Mouse (Mus musculus) kidney, embryonic 15.5 days (tissue): ENCODE data around the gene Fdps. TPM values are rescaled to one million over a fixed set of nuclear protein-coding genes. Genes with fewer than 3 reads are reported as not detected.

Experiments
- ATAC-seq: fragments of 200-750 bp; cut with Nextera tagmentation; replicated peaks from 2 replicates; pipeline ENCODE4 v1.8.0; 2017; ENCODE audit warnings: moderate TSS enrichment; ENCODE audit not compliant: low FRiP score
- H3K27ac ChIP-seq: fragments of 300-500 bp; sonication (generic); 2 replicates; pipeline ENCODE4 v1.5.1; 2015; ENCODE audit warnings: mild to moderate bottlenecking, inconsistent platforms
- H3K27me3 ChIP-seq: fragments of 300-500 bp; sonication (generic); 2 replicates; pipeline ENCODE4 v1.6.1; 2015; ENCODE audit warnings: inconsistent platforms
- H3K36me3 ChIP-seq: fragments of 300-500 bp; sonication (generic); 2 replicates; pipeline ENCODE4 v1.6.1; 2015; ENCODE audit warnings: inconsistent platforms
- H3K4me1 ChIP-seq: fragments of 300-500 bp; sonication (generic); 2 replicates; pipeline ENCODE4 v1.6.1; 2015; ENCODE audit warnings: inconsistent platforms
- H3K4me2 ChIP-seq: fragments of 300-500 bp; sonication (generic); 2 replicates; pipeline ENCODE4 v1.6.1; 2015; ENCODE audit warnings: moderate library complexity, mild to moderate bottlenecking, inconsistent platforms
- H3K4me3 ChIP-seq: fragments of 300-500 bp; sonication (generic); replicated peaks from 2 replicates; pipeline ENCODE4 v1.5.1; 2015; ENCODE audit warnings: mild to moderate bottlenecking, inconsistent platforms
- H3K9ac ChIP-seq: fragments of 300-500 bp; sonication (generic); 2 replicates; pipeline ENCODE4 v1.6.1; 2015; ENCODE audit warnings: mild to moderate bottlenecking, inconsistent platforms
- H3K9me3 ChIP-seq: fragments of 300-500 bp; sonication (generic); replicated peaks from 2 replicates; pipeline ENCODE4 v1.6.1; 2016; ENCODE audit warnings: inconsistent platforms
- WGBS: fragments of 180-500 bp; shearing (Covaris S2); methylation state at CpG from one replicate; pipeline ENCODE4 v1.1.7; 2015; ENCODE audit warnings: mixed read lengths; 5-methylcytosine and 5-hydroxymethylcytosine counted together
- polyA plus RNA-seq: library from polyadenylated mRNA; unstranded; fragments of >200 nt; fragmentation: Nextera tagmentation; extraction: Ambion mirVana; gene quantifications from 2 replicates; pipeline ENCODE4 v1.2.1, GENCODE M21; 2015

Gene Fdps
- polyA plus RNA-seq, 1 experiment from 2014 or later = 215 TPM

DNA sequence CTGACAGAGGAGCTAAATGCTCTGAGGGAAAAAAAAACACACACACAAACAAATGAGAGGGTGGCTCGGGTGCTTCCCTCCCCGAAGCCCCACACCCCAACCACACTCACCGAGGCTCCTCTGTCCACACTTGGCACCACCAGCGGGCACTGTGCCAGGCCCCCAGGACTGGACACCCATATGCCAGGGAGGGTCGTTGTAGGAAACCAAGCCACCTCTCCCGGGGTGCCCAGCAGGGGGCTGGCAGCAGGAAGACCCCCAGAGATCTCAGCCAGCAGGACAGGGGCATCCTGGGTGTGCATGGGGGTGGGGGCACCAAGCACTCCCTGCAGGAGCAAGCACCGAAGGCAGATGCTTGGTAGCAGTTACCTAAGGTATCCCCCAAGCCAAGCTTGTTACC is 948 bp downstream of the Fdps start, which contains the start of gene Gm43738:
TSS of gene Gm43738 (minus strand) at position 289 of the 400 bp plus-strand sequence.
- H3K4me3 ChIP-seq = peak within 1 kb of the TSS; percentile 76
- 44% methylated on average over 7 of the region's 7 CpGs for WGBS

GRCm38 (mm10) chr3:89094021-89094420 is 7.7 kb downstream of the Fdps start:
- Histone ChIP-seq H3K27me3 (peaks cover 20% of the 10 kb centered on the region), H3K4me2 (peak overlapping the region; percentile 100), H3K27ac (0 out of 2 replicates have a peak overlapping the region, but pooled peaks have one; percentile 2)

More for the DNA sequence above, 948 bp downstream of the Fdps start, which contains the start of gene Gm43738:
- Histone ChIP-seq H3K9ac (peak within 1 kb of the TSS; percentile 64), H3K4me1 (peaks cover 32% of the 10 kb centered on the region), H3K9me3 (no peaks in the 10 kb centered on the region), H3K36me3 (peaks cover 41% of the 10 kb centered on the region), H3K27ac (peak within 1 kb of the TSS; percentile 59), H3K27me3 (no peaks in the 10 kb centered on the region), H3K4me2 (peak within 1 kb of the TSS; percentile 84)
- no peak for ATAC-seq

GRCm38 (mm10) chr3:89093175-89093574 is 8.6 kb downstream of the Fdps start, which contains the start of gene Rusc1:
TSS of gene Rusc1 (minus strand) at chr3:89093311.
- peak within 1 kb of the TSS; percentile 69 for H3K4me3 ChIP-seq
- peaks cover 20% of the 10 kb centered on the region for H3K27me3 ChIP-seq
- 2% methylated on average over 18 of the region's 18 CpGs for WGBS

More at GRCm38 (mm10) chr3:89094021-89094420, 7.7 kb downstream of the Fdps start:
- no peak overlapping the region for H3K4me3 ChIP-seq
- H3K36me3 ChIP-seq = peaks cover 51% of the 10 kb centered on the region
- WGBS = 77% methylated on average over 10 of the region's 10 CpGs
- no peak overlapping the region for H3K9ac ChIP-seq
- no peak for ATAC-seq
- peaks cover 46% of the 10 kb centered on the region for H3K4me1 ChIP-seq
- H3K9me3 ChIP-seq = no peaks in the 10 kb centered on the region

DNA sequence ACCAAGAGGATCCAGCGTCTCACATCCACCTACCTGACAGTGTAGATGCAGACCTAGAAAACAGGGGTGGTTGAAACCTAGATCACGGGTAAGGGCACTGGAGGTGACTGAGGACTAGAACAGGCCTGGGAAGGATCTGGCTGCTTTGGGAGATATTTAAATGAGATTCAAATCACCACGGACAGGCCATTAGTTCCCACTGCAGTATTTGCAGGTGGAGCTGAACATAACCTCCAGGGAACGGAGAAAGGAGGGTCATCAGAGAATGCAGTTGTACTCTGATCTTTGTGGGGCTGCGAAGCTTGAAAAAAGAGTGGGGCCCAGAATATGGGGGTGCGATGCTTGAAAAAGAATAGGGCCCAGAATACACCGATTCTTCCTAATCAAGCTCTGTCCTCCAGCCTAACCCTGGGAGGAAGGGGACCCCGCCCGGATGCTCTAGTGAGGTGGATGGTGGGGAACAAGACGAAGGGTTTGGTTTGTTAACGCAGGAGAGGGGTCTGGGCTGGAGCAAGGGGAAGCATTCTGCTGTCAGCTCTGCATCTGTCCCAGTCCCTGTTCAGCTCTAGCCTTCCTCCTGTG is 9.2 kb downstream of the Fdps start:
- Histone ChIP-seq H3K4me3 (peak overlapping the region; percentile 69), H3K27me3 (peaks cover 20% of the 10 kb centered on the region), H3K36me3 (peaks cover 37% of the 10 kb centered on the region), H3K9ac (peak overlapping the region; percentile 11), H3K4me2 (peak overlapping the region; percentile 100), H3K4me1 (peaks cover 58% of the 10 kb centered on the region), H3K9me3 (no peaks in the 10 kb centered on the region), H3K27ac (no peak overlapping the region)
- ATAC-seq = no peak
- 20% methylated on average over 11 of the region's 11 CpGs for WGBS

More at GRCm38 (mm10) chr3:89093175-89093574, 8.6 kb downstream of the Fdps start, which contains the start of gene Rusc1:
- Histone ChIP-seq H3K27ac (0 out of 2 replicates have a peak within 1 kb of the TSS, but pooled peaks have one; percentile 2), H3K4me1 (peaks cover 52% of the 10 kb centered on the region), H3K9me3 (no peaks in the 10 kb centered on the region), H3K4me2 (peak within 1 kb of the TSS; percentile 100), H3K36me3 (peaks cover 42% of the 10 kb centered on the region), H3K9ac (peak within 1 kb of the TSS; percentile 11)
- ATAC-seq = no peak; the same call in 1 of the 2 replicates

DNA sequence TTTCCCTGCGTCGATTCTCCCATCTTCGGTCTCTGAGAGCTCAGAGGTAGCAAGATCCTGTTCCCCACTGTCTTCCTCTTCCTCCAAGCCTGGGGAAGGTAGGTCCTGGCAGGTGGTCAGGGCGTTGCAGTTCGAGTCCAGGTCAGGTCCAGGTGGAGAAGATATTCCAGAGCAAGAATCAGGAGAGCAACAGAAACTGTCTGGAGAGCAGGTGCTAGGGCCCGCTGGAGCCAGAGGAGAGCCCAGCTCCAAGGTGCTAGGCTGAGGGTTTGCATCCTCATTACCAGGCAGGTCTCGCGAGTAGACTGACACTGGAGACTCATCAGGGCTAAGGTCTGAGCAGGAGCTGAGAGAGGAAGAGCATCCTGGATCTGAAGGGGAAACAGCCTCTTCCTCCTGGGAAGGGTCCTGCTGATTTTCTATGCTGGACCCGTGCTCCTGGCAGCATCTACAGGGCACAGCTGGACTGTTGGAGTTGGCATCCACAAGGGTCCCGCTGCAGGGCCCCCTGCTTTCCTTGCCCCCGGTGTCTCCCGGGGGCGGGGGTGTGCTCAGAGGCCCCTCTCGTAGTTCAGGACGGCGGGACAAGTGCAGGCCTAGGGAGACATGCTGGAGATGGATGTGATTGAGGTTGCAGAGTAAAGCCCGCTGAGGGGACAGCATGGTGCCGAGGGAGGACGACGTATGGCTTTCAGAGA is 9.8 kb downstream of the Fdps start:
- H3K36me3 ChIP-seq = peaks cover 31% of the 10 kb centered on the region
- peaks cover 61% of the 10 kb centered on the region for H3K4me1 ChIP-seq
- no peak overlapping the region for H3K27ac ChIP-seq
- H3K9me3 ChIP-seq = no peaks in the 10 kb centered on the region
- peaks cover 20% of the 10 kb centered on the region for H3K27me3 ChIP-seq
- ATAC-seq = no peak
- H3K4me3 ChIP-seq = peak overlapping the region; percentile 69
- peak overlapping the region; percentile 100 for H3K4me2 ChIP-seq
- 8% methylated on average over 20 of the region's 20 CpGs for WGBS
- H3K9ac ChIP-seq = peak overlapping the region; percentile 68; the same call in 1 of the 2 replicates

DNA sequence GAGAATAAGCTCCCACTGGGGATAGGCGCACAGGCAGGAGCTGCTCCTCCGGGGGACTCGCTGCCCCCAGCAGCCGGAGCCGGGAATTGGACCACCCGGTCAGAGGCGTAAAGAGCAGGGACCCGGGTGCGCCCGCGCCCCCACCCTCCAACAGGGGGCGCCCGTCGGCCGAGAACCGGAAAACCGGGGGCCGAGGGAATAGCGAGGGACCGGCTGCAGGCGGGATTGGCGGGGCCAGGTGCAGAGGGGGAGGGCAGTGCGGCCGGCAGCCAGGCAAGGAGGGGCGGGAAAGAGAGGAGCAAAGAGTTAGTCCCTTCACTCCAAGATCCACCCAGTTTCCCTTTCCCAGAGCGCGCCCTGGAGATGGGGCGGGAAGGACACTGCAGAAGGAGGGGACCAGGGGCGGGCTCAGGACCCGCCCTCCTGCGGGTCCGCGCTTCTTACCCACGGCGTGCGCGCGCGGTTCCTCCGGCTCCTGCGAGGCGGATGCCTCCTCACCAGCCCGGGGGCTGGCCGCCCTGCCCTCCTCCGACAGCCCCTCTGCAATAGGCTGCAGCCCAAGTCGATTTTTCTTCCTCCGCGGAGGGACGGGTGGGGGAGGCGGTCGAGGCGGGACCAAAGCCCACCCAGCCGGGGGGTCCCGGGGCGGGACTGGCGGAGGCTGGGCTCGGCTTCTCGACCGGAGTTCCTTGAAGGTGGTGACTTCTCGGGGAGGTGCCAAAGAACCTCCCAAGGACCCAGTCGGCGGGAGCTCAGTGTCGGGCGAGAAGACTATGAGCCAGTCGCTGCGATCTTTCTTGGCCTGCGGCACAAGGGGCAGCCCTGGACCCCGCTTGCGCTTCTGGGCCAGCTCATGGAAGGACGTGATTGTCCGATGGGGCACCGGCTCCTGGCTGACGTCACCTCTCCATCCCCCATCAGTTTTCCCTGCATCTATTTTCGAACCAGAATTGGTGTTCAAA is 10.8 kb downstream of the Fdps start:
- peak overlapping the region; percentile 68 for H3K9ac ChIP-seq
- H3K36me3 ChIP-seq = peaks cover 27% of the 10 kb centered on the region
- H3K9me3 ChIP-seq = no peaks in the 10 kb centered on the region
- peaks cover 20% of the 10 kb centered on the region for H3K27me3 ChIP-seq
- H3K4me1 ChIP-seq = peaks cover 61% of the 10 kb centered on the region
- WGBS = under 1% methylated on average over 70 of the region's 74 CpGs
- peak overlapping the region; percentile 69 for H3K4me3 ChIP-seq
- H3K4me2 ChIP-seq = peak overlapping the region; percentile 100
- ATAC-seq = peak; percentile 73
- peak overlapping the region; percentile 90 for H3K27ac ChIP-seq

DNA sequence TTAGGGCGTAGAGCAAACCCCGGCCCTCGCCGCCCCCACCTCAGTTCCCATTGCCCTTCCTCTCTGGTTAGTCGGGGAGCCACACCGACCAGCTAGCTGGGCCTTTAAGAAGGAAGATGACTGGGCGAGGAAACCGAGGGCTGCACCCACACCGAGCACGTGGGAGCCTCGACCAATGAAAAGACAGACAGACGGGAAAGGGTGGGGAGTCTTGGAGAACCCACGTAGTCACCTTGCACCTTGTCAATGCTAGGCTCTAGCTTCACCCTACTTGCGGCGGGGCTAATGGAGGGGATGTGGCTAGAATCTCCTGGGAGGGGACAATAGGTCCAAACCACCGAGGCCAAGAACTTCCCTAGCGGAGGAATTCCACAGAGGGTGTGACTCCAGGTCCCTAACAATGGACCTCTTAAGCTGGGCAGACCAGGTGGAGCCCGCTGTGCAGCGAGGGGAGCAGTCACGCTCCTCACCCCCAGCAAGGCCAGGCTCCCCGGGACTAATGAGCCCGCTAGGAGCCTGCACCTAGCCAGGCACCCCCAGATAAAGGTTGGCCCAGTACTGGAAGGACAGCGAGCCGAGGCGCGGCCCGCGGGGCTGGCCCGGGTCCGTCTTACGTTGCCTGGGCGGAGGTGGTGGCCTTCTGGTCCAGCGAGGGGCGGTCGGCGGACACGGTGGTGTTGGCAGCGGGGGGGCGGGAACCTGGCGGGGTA is 11.7 kb downstream of the Fdps start:
- H3K9ac ChIP-seq = peak overlapping the region; percentile 68
- H3K4me1 ChIP-seq = peaks cover 61% of the 10 kb centered on the region

DNA sequence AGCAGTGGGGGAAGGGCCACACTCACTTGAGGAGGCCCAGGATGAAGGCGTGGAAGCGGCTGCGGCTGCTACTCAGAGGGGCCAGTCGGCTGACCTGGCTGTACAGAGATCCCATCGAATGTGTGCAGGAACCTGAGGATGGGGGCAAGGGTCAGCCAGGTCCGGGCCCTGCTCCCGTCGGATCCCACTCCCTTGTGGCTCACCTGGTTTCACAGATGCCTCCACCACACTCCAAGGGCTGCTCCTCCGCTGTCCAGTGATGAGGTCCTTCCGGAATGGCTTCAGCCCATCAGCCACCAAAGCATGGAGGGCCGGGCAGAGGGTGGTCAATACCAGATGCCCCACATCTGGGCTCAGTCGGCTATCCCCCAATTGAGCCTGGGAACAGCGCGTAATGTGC is 12.8 kb downstream of the Fdps start:
- WGBS = 42% methylated on average over 14 of the region's 14 CpGs
- no peak for ATAC-seq
- Histone ChIP-seq H3K4me1 (peaks cover 58% of the 10 kb centered on the region), H3K27me3 (peaks cover 20% of the 10 kb centered on the region), H3K36me3 (peaks cover 14% of the 10 kb centered on the region; the same call in 1 of the 2 replicates), H3K4me2 (peak overlapping the region; percentile 100), H3K9me3 (no peaks in the 10 kb centered on the region), H3K4me3 (peak overlapping the region; percentile 69), H3K9ac (peak overlapping the region; percentile 68), H3K27ac (no peak overlapping the region)

More for the DNA sequence above, 11.7 kb downstream of the Fdps start:
- peaks cover 20% of the 10 kb centered on the region for H3K27me3 ChIP-seq
- H3K4me2 ChIP-seq = peak overlapping the region; percentile 100
- peak; percentile 77 for ATAC-seq
- H3K36me3 ChIP-seq = peaks cover 21% of the 10 kb centered on the region
- H3K27ac ChIP-seq = peak overlapping the region; percentile 90
- H3K4me3 ChIP-seq = peak overlapping the region; percentile 69
- no peaks in the 10 kb centered on the region for H3K9me3 ChIP-seq
- under 1% methylated on average over 40 of the region's 40 CpGs for WGBS

- no peak for ATAC-seq
- peak overlapping the region; percentile 100 for H3K4me2 ChIP-seq
- H3K36me3 ChIP-seq = peaks cover 16% of the 10 kb centered on the region; the same call in 1 of the 2 replicates
- H3K27ac ChIP-seq = peak overlapping the region; percentile 70
- no peaks in the 10 kb centered on the region for H3K9me3 ChIP-seq
- H3K4me3 ChIP-seq = peak overlapping the region; percentile 22
- H3K27me3 ChIP-seq = peaks cover 14% of the 10 kb centered on the region
- peaks cover 50% of the 10 kb centered on the region for H3K4me1 ChIP-seq
- 0 out of 2 replicates have a peak overlapping the region, but pooled peaks have one; percentile 21 for H3K9ac ChIP-seq
- WGBS = 30% methylated on average over 21 of the region's 21 CpGs
Measured at GRCm38 (mm10) chr3:89087338-89088110, 14.2 kb downstream of the Fdps start.

GRCm38 (mm10) chr3:89084654-89085190 is 17.0 kb downstream of the Fdps start:
- 83% methylated on average over 12 of the region's 12 CpGs for WGBS
- H3K9me3 ChIP-seq = no peaks in the 10 kb centered on the region
- H3K4me1 ChIP-seq = peaks cover 28% of the 10 kb centered on the region
- H3K27me3 ChIP-seq = no peaks in the 10 kb centered on the region
- no peak overlapping the region for H3K27ac ChIP-seq
- peaks cover 33% of the 10 kb centered on the region for H3K36me3 ChIP-seq
- ATAC-seq = no peak
- H3K4me3 ChIP-seq = no peak overlapping the region
- no peak overlapping the region for H3K4me2 ChIP-seq
- H3K9ac ChIP-seq = no peak overlapping the region
